Mouse (Mus musculus) right cerebral cortex, adult 18-20 months (tissue): ENCODE measurements at regions not wholly inside any gene's neighbourhood (a gene's known extent, or its start where the extent isn't known, plus 50 kb on each side); places are given as distances from the start of the nearest gene placed in this dataset.

Experiments
- DNase-seq: peaks from one replicate; pipeline ENCODE4 v3.0.0; 2022; ENCODE audit warnings: mixed read lengths

GRCm38 (mm10) chr5:45269391-45269790 lies 180.6 kb downstream of the Qdpr start:
- no peak for DNase-seq

DNA sequence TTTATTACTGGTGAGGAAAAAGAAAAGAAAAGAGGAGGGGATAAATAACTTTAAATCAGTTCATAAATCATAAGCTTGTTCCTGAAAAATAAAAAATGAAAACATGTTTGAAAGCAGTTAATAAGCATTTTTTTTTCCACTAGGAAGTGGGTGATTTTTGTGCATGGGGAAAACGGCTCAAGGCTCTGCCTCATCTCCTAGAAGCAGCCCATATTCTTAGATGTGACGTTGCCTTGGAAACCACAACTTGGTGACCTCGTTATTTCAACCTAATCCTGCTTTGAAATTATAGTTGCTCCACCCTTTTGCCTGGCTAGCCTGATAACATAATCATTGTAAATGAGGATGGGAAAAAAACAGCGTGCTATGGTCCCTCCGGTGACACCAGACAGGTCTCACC lies 183.1 kb downstream of the Qdpr start:
- DNase-seq: no peak

GRCm38 (mm10) chr5:45258486-45258885 lies 191.6 kb downstream of the Qdpr start:
- no peak for DNase-seq

GRCm38 (mm10) chr5:45256256-45256999 lies 193.6 kb downstream of the Qdpr start:
- no peak for DNase-seq

GRCm38 (mm10) chr5:45231856-45232255 lies 218.2 kb downstream of the Qdpr start:
- DNase-seq: peak; percentile 87

DNA sequence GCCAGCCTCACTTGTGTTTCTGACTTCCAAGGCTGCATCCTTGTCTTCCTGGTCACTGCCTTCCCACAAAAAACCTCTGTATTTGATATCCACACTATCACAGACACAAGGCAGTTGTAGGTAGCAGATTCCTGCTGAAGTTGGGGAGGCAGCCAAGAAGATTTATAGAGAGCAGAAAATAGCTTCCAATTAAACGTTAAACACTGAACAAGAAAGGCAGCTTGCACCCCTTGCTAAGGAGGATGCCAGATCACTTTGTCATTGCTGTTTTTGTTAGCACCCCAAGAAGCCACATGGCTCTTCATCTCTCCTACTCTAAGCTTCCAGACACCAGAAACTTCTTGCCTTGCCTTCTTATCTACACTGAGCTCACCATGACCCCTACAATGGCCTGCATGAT lies 219.9 kb downstream of the Qdpr start:
- peak; percentile 52 for DNase-seq

- no peak for DNase-seq
These were observed 220.6 kb downstream of the Qdpr start for GRCm38 (mm10) chr5:45229477-45229876.

- DNase-seq: no peak
These were observed 221.7 kb downstream of the Qdpr start for GRCm38 (mm10) chr5:45228226-45228927.

- DNase-seq: peak; percentile 59
These were observed 229.6 kb downstream of the Qdpr start for GRCm38 (mm10) chr5:45220272-45220916.

- no peak for DNase-seq
These were observed 230.5 kb downstream of the Qdpr start for GRCm38 (mm10) chr5:45219558-45219957.

DNA sequence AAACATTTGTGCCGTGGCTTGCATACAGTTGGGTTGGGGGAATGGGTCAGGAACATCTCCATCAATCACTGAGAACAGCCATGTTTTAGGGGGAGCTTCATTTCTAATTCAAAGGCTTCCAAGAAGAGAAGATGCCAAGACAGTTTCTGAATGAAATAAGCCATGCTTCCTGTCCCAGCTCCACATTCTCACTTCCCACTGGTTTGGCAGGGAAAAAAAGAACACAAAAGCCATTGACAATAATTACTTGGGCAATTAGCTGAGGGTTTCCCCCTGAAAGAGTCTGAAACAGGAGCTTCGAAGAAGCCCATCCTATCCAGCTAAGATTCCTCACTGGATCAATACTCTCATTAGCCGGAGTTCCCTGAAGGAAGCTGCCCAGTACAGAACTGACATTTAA lies 230.9 kb downstream of the Qdpr start:
- no peak for DNase-seq

DNA sequence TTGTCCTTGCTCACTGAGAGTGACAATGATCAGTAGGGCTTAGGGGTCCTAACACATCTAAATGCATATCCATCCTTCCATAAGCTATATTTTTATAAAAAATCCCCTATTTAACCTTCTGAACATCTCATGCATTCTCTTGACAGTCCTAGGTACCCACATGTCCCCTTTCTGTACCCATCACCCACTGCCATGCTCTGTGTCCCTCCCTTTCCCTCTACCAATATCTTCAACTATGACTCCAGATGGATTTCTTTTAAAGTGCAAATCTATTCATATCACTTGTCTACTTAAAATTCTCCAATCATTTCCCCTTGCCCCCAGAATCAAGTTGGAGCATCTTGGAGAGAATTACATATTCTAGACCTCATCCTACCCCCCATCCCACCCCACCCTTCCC lies 235.6 kb downstream of the Qdpr start:
- DNase-seq: no peak

DNA sequence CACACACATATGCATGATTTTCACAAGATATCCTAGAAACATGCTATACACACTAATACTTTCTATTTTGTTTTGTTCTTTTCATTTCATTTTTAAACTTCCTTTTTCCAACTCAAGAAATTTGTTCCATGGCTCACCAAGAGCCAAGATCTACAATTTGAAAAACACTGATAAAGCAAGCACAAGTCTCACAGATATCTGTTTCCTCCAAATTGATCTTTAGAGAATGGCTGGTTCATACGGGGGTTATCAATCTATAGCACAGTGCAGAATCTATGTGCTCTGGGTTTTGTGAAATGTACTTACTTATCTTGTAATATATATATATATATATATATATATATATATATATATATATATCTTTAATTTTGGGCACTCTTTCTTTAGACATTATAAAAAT lies 251.6 kb downstream of the Qdpr start:
- DNase-seq: no peak

- peak; percentile 77 for DNase-seq
These were observed 253.9 kb downstream of the Qdpr start for GRCm38 (mm10) chr5:45196159-45196558.

DNA sequence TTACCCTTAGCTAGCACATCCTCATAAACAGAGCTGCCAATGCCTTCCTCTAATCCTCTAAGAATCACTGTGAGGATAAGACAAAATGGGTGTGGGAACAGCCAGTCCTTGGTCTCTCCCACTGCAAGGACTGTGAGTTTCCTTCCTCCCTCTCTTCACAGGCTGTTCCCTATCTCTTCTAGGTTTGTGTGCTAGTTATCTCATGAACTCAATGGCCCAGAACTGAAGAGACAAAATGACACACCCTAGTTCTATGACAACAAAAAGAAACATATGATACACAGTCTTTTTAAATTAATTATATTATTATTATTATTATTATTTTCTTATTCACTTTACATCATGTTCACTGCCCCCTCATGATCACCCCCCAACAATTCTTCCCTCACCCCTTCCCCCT lies 257.7 kb downstream of the Qdpr start:
- no peak for DNase-seq

DNA sequence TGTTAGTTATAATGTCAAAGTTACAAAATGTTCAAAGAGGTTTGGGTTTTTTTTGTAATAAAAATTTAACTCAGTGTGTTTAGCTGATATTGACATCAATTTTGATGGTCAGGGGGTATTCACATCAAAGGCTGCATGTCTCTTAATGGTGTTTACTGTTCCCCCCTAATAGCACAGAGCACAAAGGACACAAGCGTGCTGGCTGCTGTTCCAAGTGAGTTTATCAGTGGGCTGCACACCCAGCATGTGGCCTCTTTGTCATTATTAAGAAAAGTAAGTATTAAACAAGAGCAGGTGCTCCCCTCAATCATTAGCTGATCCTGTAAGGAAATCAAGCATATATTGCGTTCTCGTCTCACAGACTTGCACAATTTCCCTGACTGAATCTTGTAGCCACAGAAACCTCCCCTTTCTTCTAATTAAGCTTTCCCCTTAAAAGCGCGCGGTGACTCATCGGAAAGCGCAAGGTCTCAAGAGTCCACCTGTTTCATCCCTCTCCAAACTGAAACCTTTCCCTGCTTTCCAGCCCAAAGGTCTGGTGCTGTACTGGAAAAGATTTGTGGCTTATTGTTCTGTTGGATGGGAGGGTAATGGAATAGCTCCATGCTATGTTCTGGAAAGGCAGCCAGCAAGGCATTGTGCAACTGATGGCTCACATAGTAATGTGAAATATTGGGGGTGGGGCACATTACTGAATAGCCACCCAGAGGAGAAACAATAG lies 276.8 kb downstream of the Qdpr start:
- DNase-seq: no peak

DNA sequence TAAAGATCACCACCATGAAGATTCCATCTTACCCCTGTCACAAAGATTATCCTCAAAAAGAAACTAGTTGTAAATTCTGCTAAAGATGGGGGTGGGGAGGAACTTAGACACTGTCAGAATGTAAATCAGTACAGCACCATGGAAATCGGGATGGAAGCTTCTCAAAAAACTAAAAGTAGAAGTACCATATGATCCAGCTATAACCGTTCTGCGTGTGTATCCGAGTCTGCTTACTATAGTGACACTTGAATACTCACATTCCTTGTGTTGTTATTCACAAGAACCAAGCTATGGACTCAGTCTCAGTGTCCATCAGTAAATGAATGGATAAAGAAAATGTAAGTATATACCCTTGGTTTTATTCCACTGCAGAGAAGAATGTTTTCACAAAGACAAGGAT lies 290.8 kb downstream of the Qdpr start:
- no peak for DNase-seq

DNA sequence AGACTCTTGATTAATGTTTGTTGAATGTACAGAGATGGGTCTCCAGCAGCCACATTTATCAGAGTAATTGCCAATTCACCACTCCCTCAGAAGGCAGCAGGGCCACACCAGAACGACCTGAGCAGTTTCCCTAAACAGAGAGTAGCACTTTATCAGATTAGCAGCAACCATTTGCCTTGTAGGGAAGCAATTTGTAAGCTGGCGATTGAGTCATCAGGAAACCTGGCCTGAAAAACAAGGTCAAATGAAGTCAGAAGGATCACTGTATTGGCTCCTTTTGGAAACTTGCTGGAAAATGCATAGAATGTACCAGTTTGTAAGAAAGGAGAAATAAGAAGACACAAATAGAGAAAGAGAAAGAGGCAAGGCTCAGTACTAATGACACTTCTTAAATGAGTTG lies 295.1 kb downstream of the Qdpr start:
- DNase-seq: no peak

DNA sequence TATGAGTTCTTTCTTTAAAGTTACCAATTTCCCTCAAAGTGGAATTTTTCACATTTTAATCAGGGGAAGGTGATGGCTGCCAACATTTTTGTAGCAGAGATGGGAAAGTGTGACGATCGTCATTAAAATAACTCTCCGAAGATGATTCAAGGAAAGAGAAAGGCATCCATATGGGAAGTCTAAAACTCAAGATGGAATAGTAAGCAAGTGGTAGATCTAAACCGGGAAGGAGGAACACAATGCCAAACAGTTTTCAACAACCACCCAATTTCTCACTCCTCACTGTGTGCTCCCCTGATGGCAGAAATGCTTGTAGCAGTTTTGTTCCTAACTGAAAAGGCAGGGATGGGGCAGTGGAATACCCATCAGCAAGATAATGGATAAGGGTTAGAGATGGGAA lies 305.9 kb downstream of the Qdpr start:
- peak; percentile 12 for DNase-seq

- DNase-seq: no peak
These were observed 312.6 kb downstream of the Qdpr start for GRCm38 (mm10) chr5:45137198-45137973.

DNA sequence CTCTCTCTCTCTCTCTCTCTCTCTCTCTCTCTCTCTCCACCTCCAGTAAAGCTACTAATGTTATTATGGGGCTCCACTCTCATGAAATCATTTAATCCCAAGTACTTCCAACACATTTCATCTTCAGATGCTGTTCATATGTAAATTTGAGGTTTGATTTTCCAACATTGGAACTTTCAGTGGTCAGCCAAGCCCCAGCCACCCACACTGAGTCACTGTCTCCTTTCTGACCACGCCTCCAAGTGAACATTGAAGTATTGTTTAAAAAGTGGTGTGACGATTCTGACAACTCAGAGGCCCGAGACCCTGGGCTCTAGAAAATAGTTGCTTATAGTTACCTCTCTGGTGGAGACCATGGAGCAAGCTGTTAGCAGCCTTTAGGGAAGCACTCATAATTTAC lies 313.3 kb downstream of the Qdpr start:
- no peak for DNase-seq

DNA sequence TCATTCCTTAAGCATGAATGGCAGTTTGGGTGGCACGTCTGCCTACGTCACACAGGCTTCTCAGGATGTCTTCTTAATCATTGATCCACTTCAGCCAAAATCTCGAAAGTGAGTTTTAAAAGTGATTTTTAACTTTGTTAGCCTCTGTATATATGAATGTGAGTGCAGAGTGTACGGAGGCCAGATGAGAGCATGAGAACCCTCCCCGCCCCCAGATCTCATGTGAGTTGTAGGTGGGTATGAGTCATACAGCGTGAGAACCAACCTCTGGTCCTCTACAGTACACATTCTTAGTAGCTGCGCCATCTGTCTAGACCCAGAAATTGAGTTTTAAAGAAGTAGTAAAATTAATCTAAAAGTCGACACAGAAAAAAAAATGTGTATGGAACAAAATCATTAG lies 322.1 kb downstream of the Qdpr start:
- DNase-seq: peak; percentile 74
